Mouse (Mus musculus) kidney, postnatal 25 days (tissue): ENCODE results near the gene Ggt1.
"Not testable (repeated sequence)": the region's sequence is repeated elsewhere in the genome, so short reads cannot be mapped to it uniquely, and the experiment has no call there.

Experiments used
- DNase-seq, 2 experiments: peaks; one replicate each; pipeline ENCODE4 v3.0.0; 2021; ENCODE audit warnings: mixed read lengths in 2 of 2

Ggt1 gene

DNA sequence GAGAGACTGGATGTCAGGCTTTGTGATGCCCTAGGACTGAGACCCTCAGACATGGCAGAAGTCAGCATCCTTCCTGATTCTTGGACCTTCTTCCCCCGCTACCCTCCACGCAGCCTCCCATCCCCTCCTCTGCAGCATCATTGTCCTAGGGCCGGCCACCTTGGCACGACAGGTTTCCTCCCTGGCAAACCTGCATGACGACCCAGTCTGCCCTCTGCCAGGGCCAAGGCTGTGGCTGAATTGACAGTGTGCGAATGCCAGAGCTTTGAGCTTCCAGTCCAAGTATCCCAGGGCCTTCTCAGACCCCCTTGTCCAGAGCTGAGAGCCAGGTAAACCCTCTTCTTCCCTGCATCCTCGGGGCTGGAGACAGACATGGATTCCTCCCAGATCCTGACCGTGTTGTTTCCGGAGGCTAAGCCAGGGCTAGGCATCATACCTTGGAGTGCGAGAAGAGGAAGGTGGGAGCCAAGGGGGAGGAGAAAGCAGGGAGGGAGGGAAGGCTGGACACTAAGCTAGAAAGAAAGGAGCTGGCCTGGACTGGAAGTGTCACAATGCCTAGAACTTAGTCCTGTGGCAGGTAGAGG lies at the start of gene Ggt1:
Ggt1 (plus strand) TSS at position 534 of the 584 bp plus-strand sequence.
- peak in 1 of 2 experiments; percentile 38 for DNase-seq

DNA sequence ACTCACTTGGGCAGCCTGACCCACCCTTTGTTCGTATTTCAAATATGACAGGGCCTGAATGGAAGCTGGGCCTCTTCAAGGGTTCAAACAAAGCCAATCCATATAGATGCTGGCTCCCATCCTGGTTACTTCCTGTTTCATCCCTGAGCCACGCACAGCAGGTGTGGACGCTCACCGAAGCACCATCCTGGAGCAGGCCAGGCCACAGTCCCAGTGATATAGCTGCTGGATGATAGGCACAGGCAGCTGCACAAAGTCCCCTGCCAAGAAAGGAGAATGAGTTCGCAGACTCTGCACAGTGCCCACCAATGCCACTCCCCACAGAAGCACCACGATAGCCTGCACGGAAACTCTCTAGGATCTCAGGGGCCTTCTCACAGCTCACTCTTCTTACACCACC lies 49.5 kb upstream of the Ggt1 start:
- no peak for DNase-seq

DNA sequence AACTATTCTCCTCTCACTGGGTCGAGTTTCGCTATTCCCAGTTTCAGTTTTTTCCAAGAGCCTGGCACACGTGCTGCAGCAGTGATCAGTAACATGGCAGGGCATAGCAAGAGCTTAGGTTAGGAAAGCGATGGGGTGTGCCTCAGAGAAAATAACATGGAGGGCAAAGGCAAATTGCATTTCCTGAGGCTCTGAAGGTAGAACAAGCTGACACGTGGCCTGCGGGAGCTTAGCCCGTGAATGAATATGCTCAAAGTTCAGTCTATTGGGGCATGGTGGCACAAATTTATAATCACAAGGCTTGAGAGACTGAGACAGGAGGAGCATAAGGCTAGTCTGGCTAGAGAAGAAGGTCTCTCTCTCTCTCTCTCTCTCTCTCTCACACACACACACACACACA lies 48.6 kb upstream of the Ggt1 start:
- DNase-seq: peak; percentile 75 to 89

DNA sequence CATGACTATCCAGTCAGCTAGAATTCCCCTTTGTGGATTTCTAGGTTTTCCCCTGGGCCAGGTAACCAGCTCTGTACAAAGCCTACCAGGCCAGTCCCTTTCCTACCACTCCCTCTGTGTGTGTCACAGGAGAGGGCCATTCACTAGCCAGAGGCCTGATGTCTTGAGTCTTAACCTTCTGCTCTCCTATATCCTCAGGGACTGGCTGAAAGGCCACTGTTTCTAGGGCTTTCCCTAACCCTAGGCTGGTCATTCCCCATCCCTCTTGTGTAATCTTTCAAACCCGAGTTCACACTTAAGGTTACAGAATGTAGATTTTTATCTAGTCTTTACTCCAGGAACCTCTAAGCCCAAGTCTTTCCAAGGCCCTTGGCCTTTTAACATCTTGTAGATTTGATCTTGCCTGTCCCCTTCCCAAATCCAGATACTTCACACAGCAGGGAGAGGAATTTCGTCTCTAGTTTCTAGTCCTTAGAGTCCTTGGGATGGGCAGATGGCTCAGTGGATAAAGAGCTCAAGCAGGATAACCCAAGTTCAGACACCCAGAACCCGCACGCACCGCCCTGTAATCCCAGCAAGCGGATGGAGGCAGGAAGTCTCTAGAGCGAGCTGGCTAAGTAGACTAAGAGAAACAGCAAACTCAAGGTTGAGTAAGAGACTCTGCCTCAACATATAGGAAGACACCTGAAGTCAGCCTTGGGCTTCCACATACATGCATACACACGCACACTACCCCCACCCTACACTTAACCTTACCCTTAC lies 47.9 kb upstream of the Ggt1 start:
- DNase-seq: peak in 1 of 2 experiments; percentile 41

DNA sequence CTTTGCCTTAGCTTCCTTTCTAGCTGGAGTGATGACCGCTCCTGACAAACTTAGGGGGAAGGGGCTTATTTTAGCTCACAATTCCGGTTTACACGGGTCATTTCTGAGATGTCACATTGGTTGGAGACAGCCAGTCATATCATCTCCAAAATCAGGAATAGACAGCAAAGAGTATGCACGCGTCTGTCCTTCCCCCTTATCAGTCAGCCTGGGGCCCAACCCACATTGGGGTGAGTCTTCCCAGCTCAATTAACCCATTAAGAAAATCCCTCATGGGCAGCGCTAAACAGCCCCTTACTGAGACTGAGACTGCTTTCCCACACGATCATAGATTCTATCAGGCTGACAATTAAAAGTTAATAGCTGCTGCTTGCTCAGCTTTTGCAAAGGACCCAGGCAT lies 47.0 kb upstream of the Ggt1 start:
- no peak for DNase-seq

DNA sequence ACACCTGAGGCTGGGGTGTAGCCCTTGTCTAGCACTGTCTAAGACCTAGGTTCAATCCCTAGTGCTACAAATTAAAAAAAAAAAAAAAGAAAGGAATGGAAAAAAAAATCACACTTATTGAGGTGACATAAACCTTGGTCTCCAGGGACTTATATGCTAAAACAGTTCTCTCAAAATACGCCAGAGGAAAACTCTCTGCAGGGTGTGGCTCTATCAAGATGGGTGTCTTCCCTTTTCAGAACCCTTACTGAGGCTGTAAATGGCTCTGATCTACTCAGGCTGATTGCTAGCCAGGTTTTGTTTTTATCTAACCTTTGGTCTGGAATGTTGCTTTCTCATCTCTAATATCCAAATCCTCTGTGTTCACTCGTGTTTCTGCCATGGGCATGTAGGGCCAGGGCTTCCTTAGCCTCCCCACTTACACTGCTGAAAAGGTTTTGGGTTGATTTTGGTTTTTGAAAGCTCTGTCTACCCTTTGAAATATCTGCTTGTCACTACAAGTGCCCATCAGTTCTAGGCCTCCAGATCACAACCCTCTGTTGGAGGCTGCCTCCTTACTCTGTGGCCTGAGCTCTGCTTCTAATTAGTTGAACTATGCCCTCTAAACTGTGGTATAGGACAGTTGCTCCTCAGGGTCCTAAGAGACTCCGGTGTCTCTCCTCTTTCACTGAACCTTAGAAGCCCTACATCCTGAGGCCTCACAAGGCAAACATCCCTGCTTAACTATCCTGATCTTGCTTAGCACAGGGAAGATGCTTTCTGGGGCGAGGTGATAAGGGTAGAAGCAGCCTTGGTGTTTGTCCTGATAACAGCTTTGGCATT lies 46.0 kb upstream of the Ggt1 start:
- peak in 1 of 2 experiments; percentile 61 for DNase-seq

DNA sequence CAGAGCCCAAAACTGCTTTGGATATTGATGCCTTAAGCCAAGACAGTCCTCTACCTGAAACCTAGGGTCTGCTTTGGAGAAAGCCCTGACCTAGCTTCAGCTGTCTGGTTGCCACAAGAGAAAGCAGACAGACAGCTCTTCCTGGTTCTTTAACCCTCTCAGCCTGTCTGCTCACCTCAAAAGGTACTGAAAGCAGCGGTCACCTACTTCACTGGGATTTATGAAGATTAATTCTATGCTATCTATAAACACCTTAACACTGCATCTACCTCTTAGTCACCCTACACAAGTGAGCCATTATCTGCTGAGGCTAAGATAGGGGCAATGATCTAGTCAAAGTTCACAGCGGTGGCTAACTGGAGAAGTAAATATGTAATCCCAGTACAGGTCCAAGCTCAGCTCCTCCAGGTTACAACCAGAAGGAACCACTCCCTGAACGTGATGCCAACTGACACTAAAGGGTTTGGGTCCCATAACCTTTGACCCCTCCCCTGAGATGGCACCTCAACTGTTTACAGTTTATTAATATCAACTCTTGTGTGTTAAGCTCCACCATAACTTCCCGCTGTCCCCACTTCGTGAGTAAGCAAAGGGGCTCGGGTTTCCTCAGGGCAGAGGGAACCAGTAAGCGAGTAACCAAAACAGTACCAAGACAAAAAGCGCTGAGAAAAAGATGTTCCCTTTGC lies 45.2 kb upstream of the Ggt1 start:
- DNase-seq: peak; percentile 74 to 80

DNA sequence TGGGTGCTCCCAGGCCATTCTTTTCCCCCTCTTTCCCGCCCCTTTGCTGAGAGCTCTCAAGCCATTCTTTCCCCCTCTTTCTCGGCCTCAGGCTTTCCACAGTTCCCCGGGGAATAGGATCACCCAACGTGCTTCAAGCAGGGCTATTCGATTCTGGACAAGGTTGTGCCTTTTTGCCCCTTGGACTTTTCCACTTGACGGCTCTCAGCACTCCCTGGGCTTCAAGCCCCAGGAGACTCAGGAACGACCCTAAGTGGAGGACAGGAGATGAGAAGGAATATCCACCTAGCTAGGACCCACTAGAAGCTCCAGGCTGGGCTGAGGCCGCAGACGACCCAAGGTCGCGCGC lies 44.7 kb upstream of the Ggt1 start:
- DNase-seq: peak; percentile 46 to 71

DNA sequence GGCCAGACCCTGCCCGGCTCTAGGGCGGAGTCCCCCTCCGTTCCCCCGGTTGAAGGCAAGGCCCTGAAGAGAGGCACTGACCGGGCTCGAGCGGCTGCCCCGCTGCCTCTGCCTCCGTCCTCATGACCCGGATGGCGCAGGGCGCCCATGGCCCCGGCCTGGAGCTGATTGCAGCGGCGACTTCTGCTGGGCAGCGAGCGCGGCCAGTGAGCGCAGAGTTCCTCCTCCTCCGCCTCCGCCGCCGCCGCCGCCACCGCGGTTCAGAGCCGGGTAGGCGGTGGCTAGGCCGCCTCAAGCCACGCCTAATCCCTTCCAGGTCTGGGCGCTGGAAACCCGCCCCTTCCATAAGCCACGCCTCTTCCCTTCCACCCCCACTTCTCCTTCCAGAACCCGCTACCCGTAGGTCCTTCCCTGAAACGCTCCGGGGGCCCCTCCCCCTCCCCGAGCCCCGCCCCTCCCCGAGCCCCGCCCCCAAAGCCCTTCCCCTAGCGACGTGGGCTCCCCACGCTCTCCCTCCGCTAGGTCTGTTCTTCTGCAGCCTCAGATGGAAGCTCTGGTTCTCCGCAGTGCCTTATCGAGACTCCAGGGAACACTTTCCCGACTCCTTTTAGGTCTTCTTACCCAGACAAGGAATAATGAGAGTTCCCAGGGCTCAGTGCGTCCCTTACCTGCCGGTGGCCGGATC lies 44.2 kb upstream of the Ggt1 start, which contains the start of gene Snrpd3:
Snrpd3 (plus strand) TSS at position 479 of the 685 bp plus-strand sequence.
- peak; percentile 95 to 98 for DNase-seq

DNA sequence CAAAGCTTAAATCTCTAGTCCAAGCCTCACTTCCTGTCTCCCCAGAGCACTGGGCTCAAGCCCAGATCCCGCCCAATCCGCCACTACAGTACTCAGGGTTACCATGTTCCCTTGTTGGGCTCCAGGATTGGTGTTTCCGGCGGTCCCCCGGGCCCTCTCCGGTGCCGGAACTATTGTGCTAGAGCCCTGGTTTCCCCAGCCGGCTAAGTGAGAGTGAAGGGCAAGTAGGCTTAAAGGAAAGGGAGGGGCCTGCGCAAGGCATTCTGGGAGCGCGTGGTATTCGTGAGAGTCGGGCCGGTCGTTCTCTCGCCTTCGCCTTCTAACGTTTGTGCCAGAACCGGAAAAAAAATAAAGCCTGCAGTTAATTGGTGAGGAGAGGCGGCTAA lies 43.7 kb upstream of the Ggt1 start, which contains the start of gene Gucd1:
Gucd1 (minus strand) TSS at position 215 of the 386 bp plus-strand sequence.
- peak; percentile 97 to 98 for DNase-seq

DNA sequence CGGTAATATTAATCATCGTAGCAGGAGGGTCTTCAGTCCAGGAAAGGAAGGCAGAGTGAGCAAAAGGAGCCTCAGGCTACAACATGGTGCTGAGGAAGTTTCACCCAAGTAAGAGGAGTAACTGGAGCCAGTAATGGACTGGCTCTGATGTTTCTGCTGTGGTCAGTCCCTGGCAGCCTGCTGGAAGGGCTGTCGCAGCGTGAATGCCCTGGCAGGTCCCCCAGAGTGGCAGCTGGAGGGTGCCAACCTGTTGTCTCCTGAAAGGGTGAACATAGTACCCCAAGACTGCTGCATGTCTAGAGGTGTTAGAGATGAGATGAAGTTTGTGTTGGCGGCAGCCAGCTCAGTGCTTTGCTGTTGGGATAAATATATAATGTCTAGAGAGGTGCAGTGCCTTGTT lies 40.8 kb upstream of the Ggt1 start:
- DNase-seq: no peak

DNA sequence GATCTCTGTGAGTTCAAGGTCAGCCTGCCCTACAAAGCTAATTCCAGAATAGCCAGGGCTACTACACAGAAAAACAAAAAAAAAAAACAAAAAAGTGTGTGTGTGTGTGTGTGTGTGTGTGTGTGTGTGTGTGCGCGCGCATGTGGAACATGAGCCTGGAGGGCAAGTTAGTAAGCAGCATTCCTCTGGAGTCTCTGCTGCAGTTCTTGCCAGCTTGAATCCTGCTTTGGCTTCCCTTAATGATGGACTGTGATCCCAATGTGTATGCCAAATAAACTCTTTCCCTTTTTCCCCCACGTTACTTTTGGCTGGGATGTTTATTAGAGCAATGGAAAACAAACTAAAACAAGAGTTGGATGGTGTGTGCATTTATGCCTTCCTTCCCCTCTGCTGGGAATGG lies 39.8 kb upstream of the Ggt1 start:
- no peak for DNase-seq

DNA sequence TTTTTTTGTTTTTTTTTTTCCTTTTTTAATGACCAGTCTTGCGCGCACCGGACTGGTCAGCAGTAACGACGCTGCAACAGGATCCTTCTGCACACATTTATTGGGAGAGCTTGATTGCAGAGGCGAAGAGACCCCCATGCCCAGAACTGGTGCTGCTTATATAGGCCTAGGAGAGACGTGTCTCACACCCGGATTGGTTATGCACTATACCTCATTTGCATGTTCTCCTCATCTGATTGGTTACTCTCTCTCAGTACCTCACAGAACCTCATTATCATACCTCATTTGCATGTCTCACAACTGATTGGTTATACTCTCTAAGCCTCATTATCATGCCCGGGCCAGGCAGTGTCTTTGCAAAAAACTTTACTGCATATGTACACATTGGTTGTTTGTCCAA lies 36.0 kb upstream of the Ggt1 start:
- DNase-seq: not testable (repeated sequence)

DNA sequence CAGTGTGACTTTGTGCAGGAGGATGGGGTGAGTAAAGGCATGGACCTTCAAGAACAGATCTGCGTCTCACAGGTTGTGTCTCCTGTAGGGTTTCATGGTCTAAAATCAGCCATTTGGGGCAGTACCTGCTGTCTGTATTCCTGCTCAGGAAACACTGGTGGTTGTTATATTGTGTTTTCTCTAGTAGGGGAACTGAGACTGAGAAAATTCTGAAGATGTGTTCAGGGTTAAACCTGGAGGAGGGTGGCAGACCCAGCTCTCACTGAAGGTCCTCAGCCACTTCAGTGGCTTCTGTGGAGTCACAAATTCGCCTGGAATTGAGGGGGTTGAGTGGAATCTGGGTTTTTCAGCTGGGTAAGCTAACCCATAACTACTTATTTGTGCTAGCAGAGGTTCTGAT lies 31.1 kb upstream of the Ggt1 start:
- no peak for DNase-seq

DNA sequence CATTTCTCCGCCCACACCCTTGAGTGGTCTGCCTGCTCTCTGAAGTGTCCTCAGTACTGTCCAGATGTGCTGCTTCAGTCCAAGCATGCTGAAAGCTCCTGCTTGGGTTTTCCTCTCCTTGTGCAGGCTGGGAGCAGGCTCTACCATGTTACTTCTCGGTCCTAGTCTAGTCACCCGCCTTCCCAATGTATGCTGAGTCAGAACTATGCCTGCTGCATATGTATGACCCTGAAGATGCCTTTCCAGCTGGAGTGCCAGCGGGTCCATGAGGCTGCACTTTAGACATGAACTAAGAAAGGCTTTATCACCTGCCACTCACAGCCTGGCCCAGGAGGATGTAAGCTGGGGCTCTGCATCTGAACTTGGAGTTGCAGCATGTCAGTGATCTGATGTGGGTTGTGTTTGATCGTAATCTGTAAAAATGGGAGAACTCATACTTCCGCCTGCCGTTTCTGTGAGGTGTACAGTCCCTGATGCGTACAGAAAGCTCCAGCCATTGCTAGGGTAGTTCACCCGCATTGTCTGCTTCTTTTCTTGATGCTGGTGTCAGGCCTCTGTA lies 29.8 kb upstream of the Ggt1 start:
- no peak for DNase-seq

DNA sequence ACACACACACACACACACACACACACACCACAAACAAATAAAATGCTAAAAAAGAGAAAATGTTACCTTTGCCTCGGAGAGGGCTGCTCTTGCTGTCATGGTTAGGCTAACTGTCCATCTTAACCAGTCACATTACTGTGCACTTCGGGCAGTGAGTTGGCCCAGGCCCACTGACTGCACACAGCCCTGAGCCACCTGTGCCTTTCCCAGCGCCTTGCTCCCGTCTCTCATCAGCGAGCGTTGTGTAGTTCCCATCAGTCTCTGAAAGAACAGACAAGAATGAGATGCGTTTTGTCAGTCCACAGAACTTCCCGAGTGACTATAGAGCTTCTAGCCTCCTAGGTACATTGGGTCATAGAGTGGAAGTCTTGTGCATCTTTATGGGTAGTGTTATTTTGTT lies 27.2 kb upstream of the Ggt1 start:
- no peak for DNase-seq

DNA sequence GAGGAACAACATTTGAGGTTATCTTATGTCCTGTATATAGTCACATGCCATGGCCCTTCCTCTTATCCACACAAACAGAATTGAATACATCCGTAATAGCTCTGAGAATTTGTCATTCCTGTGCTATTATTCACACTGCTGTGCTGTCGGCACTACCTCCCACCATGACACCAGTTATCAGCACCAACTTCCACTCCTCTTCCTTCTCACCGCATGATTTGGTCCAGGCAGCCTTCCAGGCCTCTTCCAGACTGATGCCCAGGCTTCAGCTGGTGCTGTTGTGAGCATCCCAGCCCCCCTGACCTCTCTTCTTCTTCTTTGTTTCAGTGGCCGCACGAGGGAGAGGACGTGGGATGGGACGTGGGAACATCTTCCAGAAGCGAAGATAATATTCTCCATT lies 26.5 kb upstream of the Ggt1 start:
- no peak for DNase-seq

DNA sequence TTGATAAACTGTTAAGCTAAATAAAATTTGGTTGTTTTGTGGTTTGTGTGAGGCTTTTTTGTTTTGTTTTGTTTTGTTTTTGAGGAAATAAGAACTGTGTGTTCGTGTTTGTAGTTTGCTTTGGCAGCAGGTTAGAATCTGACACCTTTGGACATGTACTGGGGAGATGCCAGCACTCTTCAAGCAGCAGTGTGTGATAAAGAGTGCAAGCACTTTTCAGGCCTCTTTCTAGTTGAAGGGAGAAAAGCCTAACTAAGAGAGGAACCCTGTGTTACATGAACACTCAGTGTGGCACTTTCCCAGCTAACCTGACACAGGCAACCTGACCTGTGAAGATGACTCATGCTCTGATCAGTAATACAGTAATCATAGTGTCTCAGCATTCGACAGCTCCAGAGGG lies 26.0 kb upstream of the Ggt1 start:
- DNase-seq: no peak

DNA sequence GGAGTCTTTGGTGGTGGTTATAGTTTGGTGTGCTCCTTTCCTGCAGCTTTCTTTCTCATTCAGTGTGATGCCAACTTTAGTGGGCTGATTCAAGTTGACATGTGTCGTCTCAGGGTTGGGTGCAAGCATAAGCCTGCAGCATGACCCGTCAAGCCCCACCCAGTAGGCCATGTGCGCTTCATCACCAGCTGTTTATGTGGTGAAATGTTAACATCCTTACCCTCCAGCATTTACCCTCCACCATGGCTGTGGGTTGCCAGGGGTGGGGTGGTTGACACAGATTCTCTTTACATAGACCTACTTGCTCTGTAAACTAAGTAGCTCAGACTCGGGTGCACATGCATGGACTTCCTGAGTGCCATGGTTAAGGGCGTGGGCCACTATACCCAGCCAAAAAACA lies 25.3 kb upstream of the Ggt1 start:
- no peak for DNase-seq

DNA sequence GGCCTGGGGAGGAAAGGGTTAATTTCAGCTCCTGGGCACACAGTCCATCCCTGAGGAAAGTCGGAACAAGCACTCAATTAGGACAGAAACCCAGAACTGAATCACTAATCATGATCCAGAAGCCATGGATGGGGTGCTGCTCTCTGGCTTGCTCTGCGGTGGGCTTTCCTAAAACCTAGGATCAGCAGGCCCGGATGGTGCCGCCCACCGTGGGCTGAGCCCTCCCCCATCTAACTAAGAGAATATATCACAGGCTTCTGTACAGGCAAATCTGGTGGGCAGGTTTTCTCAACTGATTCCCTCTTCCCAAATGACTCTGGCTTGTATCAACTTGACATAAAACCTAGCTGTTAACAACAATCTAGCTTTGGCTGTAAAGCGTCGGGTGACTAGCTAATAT lies 13.5 kb upstream of the Ggt1 start:
- DNase-seq: no peak

DNA sequence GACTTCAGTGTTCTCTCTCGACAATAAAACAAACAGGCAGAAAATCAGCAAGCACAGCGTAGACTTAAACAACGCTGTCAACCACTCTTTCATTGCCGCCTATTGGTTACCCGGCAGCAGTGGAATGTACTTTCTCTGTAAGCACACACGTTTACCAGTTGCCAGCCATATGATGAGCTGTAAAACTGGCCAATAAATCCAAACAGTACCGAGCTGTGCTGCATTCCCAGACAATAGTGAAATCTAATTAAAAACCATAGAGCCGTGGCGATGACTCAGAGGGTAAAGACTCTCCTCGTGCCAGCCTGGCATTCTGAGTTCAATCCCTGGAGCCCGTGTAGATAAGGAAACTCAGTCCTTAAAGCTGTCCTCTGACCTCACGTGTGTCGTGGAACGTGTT lies 12.9 kb upstream of the Ggt1 start:
- DNase-seq: no peak

DNA sequence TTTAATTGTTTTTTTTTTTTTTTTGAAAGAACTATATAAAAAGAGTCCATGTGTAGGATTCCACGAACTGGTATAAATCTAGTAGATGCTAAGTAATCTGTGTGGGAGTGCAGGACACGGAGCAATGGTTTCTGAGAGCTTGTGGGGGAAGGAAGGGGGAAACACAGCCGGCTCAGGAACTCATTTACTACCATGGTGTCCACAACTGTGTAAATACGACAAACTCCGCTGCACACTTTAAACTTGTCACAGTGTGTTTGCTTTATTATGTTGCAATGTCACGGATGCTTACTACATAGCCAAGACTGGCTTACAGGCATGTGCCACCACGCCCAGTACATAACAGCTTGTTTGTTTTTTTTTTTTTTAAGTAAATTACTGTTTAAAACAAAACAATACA lies 11.5 kb upstream of the Ggt1 start:
- peak in 1 of 2 experiments; percentile 18 for DNase-seq
